Mouse (Mus musculus): ENCODE measurements around the gene Gm47996. TPM values are rescaled to one million over a fixed set of nuclear protein-coding genes. Genes with fewer than 3 reads are reported as not detected.
"Not testable (repeated sequence)": the region's sequence is repeated elsewhere in the genome, so short reads cannot be mapped to it uniquely, and the experiment has no call there.

Gene Gm47996
- polyA plus RNA-seq, 1 experiment from 2014 or later: 0.30 TPM

DNA sequence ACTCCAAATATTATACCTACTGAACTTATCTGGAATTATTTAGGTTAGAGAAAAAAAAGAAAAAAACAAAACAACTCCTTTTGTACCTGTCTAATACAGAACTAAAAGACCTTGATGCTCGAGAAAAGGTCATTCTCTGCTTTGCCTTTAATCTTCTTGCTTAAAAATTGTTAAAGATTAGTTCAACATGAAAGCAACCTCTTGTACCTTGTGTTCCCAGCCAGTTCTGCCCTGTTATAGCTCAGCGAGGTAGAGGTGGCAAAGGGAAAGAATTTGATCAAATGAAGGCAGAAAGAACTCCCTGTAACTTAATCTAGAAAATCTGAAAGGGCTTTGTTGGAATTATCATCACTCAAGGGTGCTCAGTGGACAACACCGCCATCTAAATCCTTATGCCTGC, 23.7 kb upstream of the Gm47996 start:
- H3K27ac ChIP-seq; H3K9ac ChIP-seq; H3K4me2 ChIP-seq; H3K4me3 ChIP-seq; H3K36me3 ChIP-seq; ATAC-seq (ENCODE audit: insufficient number of reproducible peaks, insufficient read depth, low FRiP score, low TSS enrichment, low read depth); H3K4me1 ChIP-seq; H3K27me3 ChIP-seq; H3K9me3 ChIP-seq: not testable (repeated sequence)
- WGBS: 67% methylated on average over 3 of the region's 3 CpGs

DNA sequence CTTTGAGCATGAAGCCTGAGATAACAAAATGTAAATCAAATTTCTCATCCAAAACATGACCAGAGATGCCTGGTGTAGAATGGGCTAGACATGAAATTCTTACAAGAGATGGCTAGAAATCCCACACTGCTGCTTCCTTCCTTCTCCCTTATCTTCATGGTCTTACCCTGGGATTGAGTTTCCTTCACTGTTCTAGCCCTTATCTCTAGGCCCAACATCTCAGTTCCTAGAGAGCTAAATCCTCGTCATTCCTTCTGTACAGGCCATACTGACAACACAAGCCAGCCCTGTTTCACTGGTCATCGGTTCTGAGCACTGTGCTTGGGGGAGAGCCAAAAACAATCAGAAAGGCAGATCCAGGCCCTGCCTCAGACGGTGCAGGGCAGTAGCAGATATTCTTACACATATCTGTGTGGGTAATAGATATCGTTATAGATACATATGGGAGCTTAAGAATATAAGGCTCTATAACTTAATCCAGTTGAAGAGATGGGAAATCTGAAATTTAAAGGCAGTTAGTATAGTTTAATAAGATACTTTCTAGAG, 23.0 kb upstream of the Gm47996 start:
- H3K27ac ChIP-seq; H3K4me3 ChIP-seq; H3K36me3 ChIP-seq; H3K4me2 ChIP-seq; H3K9me3 ChIP-seq; H3K9ac ChIP-seq; ATAC-seq (ENCODE audit: insufficient number of reproducible peaks, insufficient read depth, low FRiP score, low TSS enrichment, low read depth); H3K4me1 ChIP-seq; H3K27me3 ChIP-seq: not testable (repeated sequence)
- 83% methylated on average over 4 of the region's 4 CpGs for whole genome bisulfite sequencing

DNA sequence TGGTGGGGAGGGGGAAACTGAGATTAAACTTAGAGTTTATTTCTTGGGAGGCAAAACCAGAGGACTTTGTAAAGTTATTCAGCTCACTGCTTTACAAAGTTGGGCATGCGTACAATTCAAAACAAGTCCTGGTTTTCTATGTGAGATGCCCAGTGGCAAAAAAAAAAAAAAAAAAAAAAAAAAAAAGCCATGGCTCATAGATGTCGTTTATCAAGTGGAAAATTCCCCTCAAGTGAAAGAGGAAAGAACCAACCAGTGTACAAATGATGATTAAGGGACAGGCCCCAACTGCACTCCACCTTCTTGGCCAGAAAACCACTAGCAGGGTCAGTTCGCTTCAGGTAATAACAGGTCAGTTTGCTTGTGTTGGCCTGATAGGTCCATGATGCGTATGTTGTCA, 21.5 kb upstream of the Gm47996 start:
- no peak overlapping the region for H3K4me3 ChIP-seq
- no peaks in the 10 kb centered on the region for H3K9me3 ChIP-seq
- H3K4me2 ChIP-seq: no peak overlapping the region
- no peak overlapping the region for H3K27ac ChIP-seq
- 77% methylated on average over 4 of the region's 4 CpGs for WGBS
- no peaks in the 10 kb centered on the region for H3K36me3 ChIP-seq
- H3K27me3 ChIP-seq: no peaks in the 10 kb centered on the region
- H3K9ac ChIP-seq: no peak overlapping the region
- ATAC-seq (ENCODE audit: insufficient number of reproducible peaks, insufficient read depth, low FRiP score, low TSS enrichment, low read depth): no peak
- no peaks in the 10 kb centered on the region for H3K4me1 ChIP-seq

DNA sequence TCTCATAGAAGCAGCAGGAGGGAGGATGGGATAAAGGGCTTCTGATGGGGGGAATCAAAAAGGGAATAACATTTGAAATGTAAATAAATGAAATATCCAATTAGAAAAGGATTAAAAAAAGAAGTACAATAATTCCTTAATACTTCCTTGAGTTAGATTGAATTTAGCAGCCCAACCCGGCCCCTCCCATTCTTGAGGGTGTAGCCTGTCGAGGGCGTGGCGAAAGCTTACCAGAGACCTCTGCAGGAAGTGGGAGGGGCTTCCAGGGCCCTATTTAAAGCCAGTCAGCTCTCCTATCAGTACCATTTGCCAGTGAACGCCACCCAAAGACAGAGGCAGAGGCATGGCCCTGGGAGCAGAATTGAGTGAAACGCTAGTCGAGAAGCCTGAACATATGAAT, 17.9 kb upstream of the Gm47996 start, which contains the start of gene Gm8947:
TSS of gene Gm8947 (plus strand) at position 302 of the 400 bp plus-strand sequence.
- not testable (repeated sequence) for H3K27me3 ChIP-seq; H3K4me2 ChIP-seq; ATAC-seq (ENCODE audit: insufficient number of reproducible peaks, insufficient read depth, low FRiP score, low TSS enrichment, low read depth); H3K4me3 ChIP-seq; H3K9ac ChIP-seq; H3K9me3 ChIP-seq; H3K27ac ChIP-seq; H3K36me3 ChIP-seq; H3K4me1 ChIP-seq
- WGBS: 100% methylated on average over 1 of the region's 7 CpGs

DNA sequence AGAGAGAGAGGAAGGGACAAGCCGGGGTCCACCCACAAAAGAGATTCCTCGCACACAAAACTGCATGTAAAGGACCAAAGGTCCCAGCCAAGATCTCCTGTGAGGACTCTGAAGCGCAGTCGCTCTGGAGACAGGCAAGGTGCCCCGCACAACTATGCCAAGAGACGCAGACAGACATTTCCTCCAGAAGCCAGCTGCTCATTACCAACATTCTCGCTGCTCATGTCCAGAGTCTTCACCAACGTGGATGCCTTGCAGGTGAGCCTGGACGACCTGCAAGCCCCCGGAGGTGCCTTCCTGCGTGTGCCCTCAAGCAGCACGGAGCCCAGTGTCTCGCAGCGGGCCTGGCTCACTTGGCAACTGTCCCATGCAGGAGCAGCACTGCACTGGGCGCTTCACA, 17.2 kb upstream of the Gm47996 start:
- not testable (repeated sequence) for H3K4me1 ChIP-seq; H3K4me3 ChIP-seq; H3K4me2 ChIP-seq; H3K27me3 ChIP-seq; H3K9ac ChIP-seq; H3K36me3 ChIP-seq; H3K9me3 ChIP-seq; ATAC-seq (ENCODE audit: insufficient number of reproducible peaks, insufficient read depth, low FRiP score, low TSS enrichment, low read depth); H3K27ac ChIP-seq
- WGBS: 91% methylated on average over 15 of the region's 15 CpGs

DNA sequence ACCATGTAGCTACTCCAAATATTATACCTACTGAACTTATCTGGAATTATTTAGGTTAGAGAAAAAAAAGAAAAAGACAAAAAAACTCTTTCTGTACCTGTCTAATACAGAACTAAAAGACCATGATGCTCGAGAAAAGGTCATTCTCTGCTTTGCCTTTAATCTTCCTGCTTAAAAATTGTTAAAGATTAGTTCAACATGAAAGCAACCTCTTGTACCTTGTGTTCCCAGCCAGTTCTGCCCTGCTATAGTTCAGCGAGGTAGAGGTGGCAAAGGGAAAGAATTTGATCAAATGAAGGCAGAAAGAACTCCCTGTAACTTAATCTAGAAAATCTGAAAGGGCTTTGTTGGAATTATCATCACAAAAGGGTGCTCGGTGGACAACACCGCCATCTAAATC, 13.9 kb upstream of the Gm47996 start:
- not testable (repeated sequence) for H3K36me3 ChIP-seq; H3K4me3 ChIP-seq; H3K9me3 ChIP-seq; H3K27ac ChIP-seq; H3K4me1 ChIP-seq; H3K27me3 ChIP-seq; H3K4me2 ChIP-seq; ATAC-seq (ENCODE audit: insufficient number of reproducible peaks, insufficient read depth, low FRiP score, low TSS enrichment, low read depth); H3K9ac ChIP-seq
- WGBS: 66% methylated on average over 4 of the region's 4 CpGs

DNA sequence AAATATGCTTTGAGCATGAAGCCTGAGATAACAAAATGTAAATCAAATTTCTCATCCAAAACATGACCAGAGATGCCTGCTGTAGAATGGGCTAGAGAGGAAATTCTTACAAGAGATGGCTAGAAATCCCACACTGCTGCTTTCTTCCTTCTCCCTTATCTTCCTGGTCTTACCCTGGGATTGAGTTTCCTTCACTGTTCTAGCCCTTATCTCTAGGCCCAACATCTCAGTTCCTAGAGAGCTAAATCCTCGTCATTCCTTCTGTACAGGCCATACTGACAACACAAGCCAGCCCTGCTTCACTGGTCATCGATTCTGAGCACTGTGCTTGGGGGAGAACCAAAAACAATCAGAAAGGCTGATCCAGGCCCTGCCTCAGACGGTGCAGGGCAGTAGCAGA, 13.2 kb upstream of the Gm47996 start:
- not testable (repeated sequence) for H3K4me3 ChIP-seq; H3K9me3 ChIP-seq; ATAC-seq (ENCODE audit: insufficient number of reproducible peaks, insufficient read depth, low FRiP score, low TSS enrichment, low read depth); H3K27ac ChIP-seq; H3K4me1 ChIP-seq; H3K9ac ChIP-seq; H3K27me3 ChIP-seq; H3K4me2 ChIP-seq; H3K36me3 ChIP-seq
- WGBS: 76% methylated on average over 3 of the region's 3 CpGs

DNA sequence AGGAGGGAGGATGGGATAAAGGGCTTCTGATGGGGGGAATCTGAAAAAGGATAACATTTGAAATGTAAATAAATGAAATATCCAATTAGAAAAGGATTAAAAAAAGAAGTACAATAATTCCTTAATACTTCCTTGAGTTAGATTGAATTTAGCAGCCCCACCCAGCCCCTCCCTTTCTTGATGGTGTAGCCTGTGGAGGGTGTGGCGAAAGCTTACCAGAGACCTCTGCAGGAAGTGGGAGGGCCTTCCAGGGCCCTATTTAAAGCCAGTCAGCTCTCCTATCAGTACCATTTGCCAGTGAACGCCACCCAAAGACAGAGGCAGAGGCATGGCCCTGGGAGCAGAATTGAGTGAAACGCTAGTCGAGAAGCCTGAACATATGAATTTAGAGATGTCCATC, 11.8 kb upstream of the Gm47996 start, which contains the start of gene Gm47995:
TSS of gene Gm47995 (plus strand) at position 329 of the 400 bp plus-strand sequence.
- WGBS: 75% methylated on average over 3 of the region's 4 CpGs
- H3K4me2 ChIP-seq: not testable (repeated sequence)

DNA sequence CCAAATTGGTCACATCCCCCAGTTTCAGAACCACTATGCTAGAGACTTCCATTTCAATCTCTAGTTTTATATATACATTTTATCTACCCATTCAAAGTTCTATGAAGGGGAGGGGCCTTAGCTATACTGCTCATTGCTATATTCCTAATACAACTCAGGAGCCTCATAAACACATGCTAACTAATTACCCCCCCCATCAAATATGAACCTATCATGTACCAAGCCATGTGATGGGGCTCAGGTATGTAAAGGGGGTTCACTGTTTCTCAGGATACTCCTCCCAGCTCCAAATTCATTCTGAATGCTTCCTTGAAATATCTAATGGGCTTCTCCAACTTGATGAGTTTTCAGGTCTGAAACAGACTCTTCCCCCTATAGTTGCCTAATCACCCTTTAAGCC, 9.3 kb upstream of the Gm47996 start:
- not testable (repeated sequence) for H3K4me3 ChIP-seq, H3K9ac ChIP-seq, H3K4me1 ChIP-seq, H3K27ac ChIP-seq, H3K36me3 ChIP-seq, H3K9me3 ChIP-seq, H3K27me3 ChIP-seq, H3K4me2 ChIP-seq
- peak; percentile 67; the same call in 1 of the 2 replicates for ATAC-seq (ENCODE audit: insufficient number of reproducible peaks, insufficient read depth, low FRiP score, low TSS enrichment, low read depth)

More for the DNA sequence above, 11.8 kb upstream of the Gm47996 start, which contains the start of gene Gm47995:
- not testable (repeated sequence) for ATAC-seq (ENCODE audit: insufficient number of reproducible peaks, insufficient read depth, low FRiP score, low TSS enrichment, low read depth); H3K36me3 ChIP-seq; H3K9me3 ChIP-seq; H3K4me3 ChIP-seq; H3K27me3 ChIP-seq; H3K27ac ChIP-seq; H3K4me1 ChIP-seq; H3K9ac ChIP-seq

DNA sequence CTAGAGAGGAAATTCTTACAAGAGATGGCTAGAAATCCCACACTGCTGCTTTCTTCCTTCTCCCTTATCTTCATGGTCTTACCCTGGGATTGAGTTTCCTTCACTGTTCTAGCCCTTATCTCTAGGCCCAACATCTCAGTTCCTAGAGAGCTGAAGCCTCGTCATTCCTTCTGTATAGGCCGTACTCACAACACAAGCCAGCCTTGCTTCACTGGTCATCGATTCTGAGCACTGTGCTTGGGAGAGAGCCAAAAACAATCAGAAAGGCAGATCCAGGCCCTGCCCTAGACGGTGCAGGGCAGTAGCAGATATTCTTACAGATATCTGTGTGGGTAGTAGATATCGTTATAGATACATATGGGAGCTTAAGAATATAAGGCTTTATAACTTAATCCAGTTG, 7.2 kb upstream of the Gm47996 start:
- H3K4me2 ChIP-seq; H3K36me3 ChIP-seq; H3K9me3 ChIP-seq; H3K4me1 ChIP-seq; H3K9ac ChIP-seq; H3K27me3 ChIP-seq; H3K4me3 ChIP-seq; ATAC-seq (ENCODE audit: insufficient number of reproducible peaks, insufficient read depth, low FRiP score, low TSS enrichment, low read depth); H3K27ac ChIP-seq: not testable (repeated sequence)
- WGBS: 88% methylated on average over 4 of the region's 5 CpGs

DNA sequence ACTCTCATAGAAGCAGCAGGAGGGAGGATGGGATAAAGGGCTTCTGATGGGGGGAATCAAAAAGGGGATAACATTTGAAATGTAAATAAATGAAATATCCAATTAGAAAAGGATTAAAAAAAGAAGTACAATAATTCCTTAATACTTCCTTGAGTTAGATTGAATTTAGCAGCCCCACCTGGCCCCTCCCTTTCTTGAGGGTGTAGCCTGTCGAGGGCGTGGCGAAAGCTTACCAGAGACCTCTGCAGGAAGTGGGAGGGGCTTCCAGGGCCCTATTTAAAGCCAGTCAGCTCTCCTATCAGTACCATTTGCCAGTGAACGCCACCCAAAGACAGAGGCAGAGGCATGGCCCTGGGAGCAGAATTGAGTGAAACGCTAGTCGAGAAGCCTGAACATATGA, 6.1 kb upstream of the Gm47996 start, which contains the start of gene 3110040M04Rik:
TSS of gene 3110040M04Rik (plus strand) at position 304 of the 400 bp plus-strand sequence.
- H3K9ac ChIP-seq; H3K27ac ChIP-seq; H3K4me3 ChIP-seq; H3K27me3 ChIP-seq; H3K36me3 ChIP-seq; H3K4me1 ChIP-seq; H3K9me3 ChIP-seq; ATAC-seq (ENCODE audit: insufficient number of reproducible peaks, insufficient read depth, low FRiP score, low TSS enrichment, low read depth); H3K4me2 ChIP-seq: not testable (repeated sequence)
- WGBS: no CpG with 5 or more reads among the region's 6 CpGs

DNA sequence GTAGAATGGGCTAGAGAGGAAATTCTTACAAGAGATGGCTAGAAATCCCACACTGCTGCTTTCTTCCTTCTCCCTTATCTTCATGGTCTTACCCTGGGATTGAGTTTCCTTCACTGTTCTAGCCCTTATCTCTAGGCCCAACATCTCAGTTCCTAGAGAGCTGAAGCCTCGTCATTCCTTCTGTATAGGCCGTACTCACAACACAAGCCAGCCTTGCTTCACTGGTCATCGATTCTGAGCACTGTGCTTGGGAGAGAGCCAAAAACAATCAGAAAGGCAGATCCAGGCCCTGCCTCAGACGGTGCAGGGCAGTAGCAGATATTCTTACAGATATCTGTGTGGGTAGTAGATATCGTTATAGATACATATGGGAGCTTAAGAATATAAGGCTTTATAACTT, 1.4 kb upstream of the Gm47996 start:
- H3K27me3 ChIP-seq, H3K4me1 ChIP-seq, H3K9ac ChIP-seq, H3K4me3 ChIP-seq, H3K9me3 ChIP-seq, H3K36me3 ChIP-seq, H3K4me2 ChIP-seq, H3K27ac ChIP-seq: not testable (repeated sequence)
- 72% methylated on average over 4 of the region's 5 CpGs for WGBS
- peak; percentile 37; the same call in 1 of the 2 replicates for ATAC-seq (ENCODE audit: insufficient number of reproducible peaks, insufficient read depth, low FRiP score, low TSS enrichment, low read depth)

DNA sequence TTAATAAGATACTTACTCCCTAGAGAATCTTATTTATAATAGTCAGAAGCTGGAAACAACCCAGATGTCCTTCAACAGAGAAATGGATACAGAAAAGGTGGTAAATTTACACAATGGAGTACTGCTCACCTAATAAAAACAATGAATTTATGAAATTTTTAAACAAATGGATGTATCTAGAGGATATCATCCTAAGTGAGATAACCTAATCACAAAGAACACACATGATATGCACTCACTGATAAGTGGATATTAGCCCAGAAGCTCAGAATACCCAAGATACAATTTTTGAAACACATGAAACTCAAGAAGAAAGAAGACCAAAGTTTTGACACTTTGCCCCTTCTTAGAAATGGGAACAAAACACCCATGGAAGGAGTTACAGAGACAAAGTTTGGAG, 987 bp upstream of the Gm47996 start:
- not testable (repeated sequence) for H3K36me3 ChIP-seq; H3K4me1 ChIP-seq; H3K9ac ChIP-seq; H3K4me3 ChIP-seq; ATAC-seq (ENCODE audit: insufficient number of reproducible peaks, insufficient read depth, low FRiP score, low TSS enrichment, low read depth); H3K9me3 ChIP-seq; H3K27ac ChIP-seq; H3K4me2 ChIP-seq; H3K27me3 ChIP-seq

Data from embryonic facial prominence, embryonic 13.5 days (tissue).